Mouse (Mus musculus) cerebellum, adult 8-10 months (tissue): Measurements from ENCODE around the gene Trim72.

Experiments
- DNase-seq: peaks from one replicate; pipeline ENCODE4 v3.0.0; 2022

The Trim72 gene

GRCm38 (mm10) chr7:128056917-128057444 lies 53.2 kb downstream of the Trim72 start:
- no peak for DNase-seq

GRCm38 (mm10) chr7:128057860-128058259 lies 54.1 kb downstream of the Trim72 start:
- DNase-seq, result no peak

GRCm38 (mm10) chr7:128058576-128058975 lies 54.8 kb downstream of the Trim72 start:
- DNase-seq, result no peak

DNA sequence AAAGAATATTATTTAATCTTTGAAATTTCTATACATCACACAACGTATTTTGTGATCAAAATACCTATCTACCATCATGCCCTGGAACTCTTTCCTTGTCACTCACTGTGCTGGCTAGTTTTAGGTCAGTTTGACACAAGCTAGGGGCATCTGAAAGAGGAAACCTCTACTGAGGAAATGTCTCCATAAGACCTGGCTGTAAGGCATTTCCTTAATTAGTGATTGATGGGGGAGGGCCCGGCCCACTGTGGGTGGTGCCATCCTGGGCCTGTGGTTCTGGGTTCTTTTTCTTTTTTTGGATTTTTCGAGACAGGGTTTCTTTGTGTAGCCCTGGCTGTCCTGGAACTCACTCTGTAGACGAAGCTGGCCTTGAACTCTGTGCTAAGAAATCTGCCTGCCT lies 55.3 kb downstream of the Trim72 start:
- DNase-seq, result no peak
